Mouse (Mus musculus): ENCODE measurements around the gene Crk. TPM values are rescaled to one million over a fixed set of nuclear protein-coding genes. Genes with fewer than 3 reads are reported as not detected.
"Not testable (repeated sequence)": the region's sequence is repeated elsewhere in the genome, so short reads cannot be mapped to it uniquely, and the experiment has no call there.

The Crk gene
- polyA plus RNA-seq, 1 experiment from 2014 or later: 117 TPM

DNA sequence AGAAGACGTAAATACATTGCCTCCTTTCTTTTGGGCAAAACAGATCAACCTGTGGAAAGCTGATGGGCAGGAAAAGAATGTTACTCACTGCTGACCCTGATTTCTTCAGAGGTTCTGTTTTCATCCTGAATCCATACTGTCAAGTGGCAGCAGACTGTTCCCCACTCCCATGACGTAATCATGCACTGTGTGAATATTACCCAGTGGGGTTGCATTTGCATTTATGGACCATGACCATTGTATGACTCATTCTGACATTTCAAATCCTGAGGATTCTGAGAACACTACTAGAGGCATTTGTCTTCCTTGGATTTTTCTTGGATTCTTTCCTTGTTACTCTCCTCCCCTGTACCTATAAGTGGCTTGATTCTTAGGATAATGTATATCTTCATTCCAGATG lies 24.7 kb downstream of the Crk start:
- 91% methylated on average over 2 of the region's 2 CpGs for WGBS
- no peaks in the 10 kb centered on the region for H3K4me1 ChIP-seq
- no peaks in the 10 kb centered on the region for H3K27me3 ChIP-seq (replicated peaks)
- H3K9ac ChIP-seq: no peak overlapping the region
- no peak for ATAC-seq (replicated peaks)
- H3K4me3 ChIP-seq: no peak overlapping the region
- no peak overlapping the region for H3K4me2 ChIP-seq
- H3K27ac ChIP-seq: no peak overlapping the region
- H3K9me3 ChIP-seq: no peaks in the 10 kb centered on the region
- H3K36me3 ChIP-seq (replicated peaks): peaks cover 30% of the 10 kb centered on the region

DNA sequence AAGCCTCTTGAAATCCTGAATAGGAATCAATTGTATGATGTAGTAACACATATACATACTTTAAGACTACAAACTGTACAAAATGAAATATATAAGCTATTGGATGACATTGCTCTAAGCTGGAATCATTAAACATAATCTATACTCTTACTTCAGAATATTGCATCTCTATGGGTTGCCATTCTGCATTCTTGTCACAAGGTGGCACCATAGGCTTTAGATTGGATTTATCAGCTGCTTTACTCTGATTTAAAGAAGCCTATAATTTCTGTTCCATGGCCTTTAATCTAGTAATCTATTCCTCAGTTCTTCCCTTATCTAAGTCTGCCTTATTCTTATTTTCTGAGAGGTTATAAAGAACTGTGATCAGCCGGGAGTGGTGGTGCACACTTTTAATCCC lies 34.9 kb downstream of the Crk start:
- H3K4me1 ChIP-seq: no peaks in the 10 kb centered on the region
- ATAC-seq (replicated peaks): no peak
- no peak overlapping the region for H3K27ac ChIP-seq
- no peak overlapping the region for H3K9ac ChIP-seq
- H3K36me3 ChIP-seq (replicated peaks): no peaks in the 10 kb centered on the region
- 95% methylated on average over 1 of the region's 1 CpGs for WGBS
- H3K4me2 ChIP-seq: no peak overlapping the region
- no peak overlapping the region for H3K4me3 ChIP-seq
- no peaks in the 10 kb centered on the region for H3K9me3 ChIP-seq
- H3K27me3 ChIP-seq (replicated peaks): no peaks in the 10 kb centered on the region

DNA sequence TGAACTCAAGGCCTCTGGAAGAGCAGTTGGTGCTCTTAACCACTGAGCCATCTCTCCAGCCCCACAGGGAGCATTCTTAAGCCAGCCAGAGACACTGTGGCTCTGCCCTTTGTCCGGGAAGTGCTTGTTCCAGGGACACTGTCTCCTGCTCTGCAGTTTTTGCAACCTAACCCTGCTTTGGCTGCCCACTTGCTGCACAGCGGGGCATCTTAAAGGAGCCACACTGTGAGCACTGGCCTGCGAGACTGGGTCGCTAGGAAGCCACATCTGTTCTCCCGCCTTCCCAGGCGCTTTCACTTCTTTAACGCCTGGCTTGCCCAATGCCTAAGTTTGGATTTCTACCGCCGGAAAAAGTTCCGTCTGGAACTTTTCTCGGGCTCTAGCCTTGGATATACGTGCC lies 36.5 kb downstream of the Crk start:
- Histone ChIP-seq H3K27ac (no peak overlapping the region), H3K36me3 (replicated peaks) (no peaks in the 10 kb centered on the region), H3K9ac (no peak overlapping the region), H3K4me2 (no peak overlapping the region), H3K4me1 (no peaks in the 10 kb centered on the region), H3K27me3 (replicated peaks) (no peaks in the 10 kb centered on the region), H3K9me3 (no peaks in the 10 kb centered on the region), H3K4me3 (no peak overlapping the region)
- 22% methylated on average over 12 of the region's 12 CpGs for WGBS
- ATAC-seq (replicated peaks): no peak

GRCm38 (mm10) chr11:75716661-75717325 lies 37.7 kb downstream of the Crk start:
- WGBS: 79% methylated on average over 8 of the region's 8 CpGs
- no peaks in the 10 kb centered on the region for H3K9me3 ChIP-seq
- no peaks in the 10 kb centered on the region for H3K27me3 ChIP-seq (replicated peaks)
- H3K4me3 ChIP-seq: no peak overlapping the region
- no peak overlapping the region for H3K27ac ChIP-seq
- no peak for ATAC-seq (replicated peaks)
- H3K9ac ChIP-seq: no peak overlapping the region
- no peaks in the 10 kb centered on the region for H3K4me1 ChIP-seq
- H3K4me2 ChIP-seq: no peak overlapping the region
- no peaks in the 10 kb centered on the region for H3K36me3 ChIP-seq (replicated peaks)

DNA sequence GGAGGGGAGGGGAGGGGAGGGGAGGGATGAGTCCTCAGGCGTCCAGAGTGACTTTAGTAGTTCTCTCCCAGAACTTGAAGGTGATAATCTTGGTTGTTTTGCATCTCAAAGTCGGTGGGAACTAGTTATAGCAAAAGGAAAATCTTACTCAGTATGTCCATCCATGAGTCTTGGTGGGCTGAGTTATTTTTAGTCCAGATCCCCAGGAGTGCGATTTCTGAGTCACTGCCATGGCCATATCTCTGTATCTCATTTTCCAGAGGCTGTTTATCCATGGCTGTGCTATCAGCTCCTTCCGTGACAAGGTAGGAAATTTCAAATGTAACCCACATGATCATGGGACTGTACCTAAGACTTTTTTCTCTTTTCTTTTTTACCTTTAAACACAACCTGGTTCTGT lies 43.3 kb downstream of the Crk start:
- 66% methylated on average over 4 of the region's 4 CpGs for WGBS
- no peak for ATAC-seq (replicated peaks)
- Histone ChIP-seq H3K4me1 (no peaks in the 10 kb centered on the region), H3K9me3 (no peaks in the 10 kb centered on the region), H3K9ac (no peak overlapping the region), H3K36me3 (replicated peaks) (no peaks in the 10 kb centered on the region), H3K4me2 (no peak overlapping the region), H3K4me3 (no peak overlapping the region), H3K27me3 (replicated peaks) (no peaks in the 10 kb centered on the region), H3K27ac (no peak overlapping the region)

- Histone ChIP-seq H3K27ac (no peak overlapping the region), H3K27me3 (replicated peaks) (no peaks in the 10 kb centered on the region; the same call in 1 of the 2 replicates), H3K4me1 (peaks cover 11% of the 10 kb centered on the region), H3K4me2 (no peak overlapping the region), H3K9ac (no peak overlapping the region), H3K4me3 (no peak overlapping the region), H3K36me3 (replicated peaks) (no peaks in the 10 kb centered on the region), H3K9me3 (no peaks in the 10 kb centered on the region)
- WGBS: 84% methylated on average over 2 of the region's 2 CpGs
- ATAC-seq (replicated peaks): no peak
These were observed 48.1 kb downstream of the Crk start for GRCm38 (mm10) chr11:75727168-75727567.

- H3K27ac ChIP-seq; H3K9me3 ChIP-seq; ATAC-seq (replicated peaks); H3K27me3 ChIP-seq (replicated peaks); H3K36me3 ChIP-seq (replicated peaks); H3K9ac ChIP-seq; H3K4me3 ChIP-seq; H3K4me2 ChIP-seq: not testable (repeated sequence)
- peaks cover 13% of the 10 kb centered on the region for H3K4me1 ChIP-seq
- 94% methylated on average over 6 of the region's 6 CpGs for WGBS
These were observed 48.6 kb downstream of the Crk start for GRCm38 (mm10) chr11:75727659-75728058.

DNA sequence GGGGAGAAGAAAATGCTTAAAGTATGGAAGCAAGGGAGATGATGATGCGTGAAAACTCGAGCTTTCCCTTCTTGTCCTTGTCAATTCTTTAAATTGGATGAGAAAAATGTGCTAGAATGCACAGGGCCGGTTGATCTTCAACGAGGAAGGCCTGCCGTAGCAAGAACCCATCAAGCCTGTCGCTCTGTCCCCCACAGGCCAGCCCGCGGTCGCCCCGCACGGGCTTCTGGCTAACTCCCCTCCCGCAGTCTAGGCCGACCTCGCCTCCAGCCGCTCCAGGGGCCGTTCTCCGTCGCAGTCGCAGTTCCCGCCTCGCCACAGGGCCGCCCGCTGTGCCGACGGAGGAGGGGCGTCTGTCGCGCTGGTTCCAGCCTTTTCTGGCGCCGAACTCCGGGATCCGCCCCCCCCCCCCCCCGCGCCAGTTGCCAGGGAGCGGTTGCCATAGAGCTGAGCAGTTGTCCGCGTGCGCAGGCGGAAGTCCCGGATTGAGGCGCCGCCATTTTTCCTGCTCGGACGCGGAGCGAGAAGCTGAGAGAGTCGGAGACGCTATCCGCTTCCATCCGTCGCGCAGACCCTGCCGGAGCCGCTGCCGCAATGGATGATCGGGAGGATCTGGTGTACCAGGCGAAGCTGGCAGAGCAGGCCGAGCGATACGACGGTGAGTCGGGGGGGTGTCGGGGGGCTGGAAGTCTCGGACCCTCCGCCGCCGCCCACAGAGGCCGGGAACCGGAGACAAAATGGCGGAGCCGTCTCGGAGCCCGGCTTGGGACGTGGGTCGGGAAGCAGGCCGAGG lies 53.6 kb downstream of the Crk start, which contains the start of gene Ywhae:
Gene Ywhae (plus strand): TSS at position 436 of the 793 bp plus-strand sequence.
- peaks cover 40% of the 10 kb centered on the region for H3K4me1 ChIP-seq
- peak; percentile 94 for ATAC-seq (replicated peaks)
- under 1% methylated on average over 74 of the region's 76 CpGs for WGBS
- H3K4me2 ChIP-seq: peak within 1 kb of the TSS; percentile 75
- peak within 1 kb of the TSS; percentile 100 for H3K9ac ChIP-seq
- H3K27me3 ChIP-seq (replicated peaks): no peaks in the 10 kb centered on the region; the same call in 1 of the 2 replicates
- H3K36me3 ChIP-seq (replicated peaks): no peaks in the 10 kb centered on the region
- H3K27ac ChIP-seq: peak within 1 kb of the TSS; percentile 100
- peak within 1 kb of the TSS; percentile 95 for H3K4me3 ChIP-seq
- no peaks in the 10 kb centered on the region for H3K9me3 ChIP-seq

DNA sequence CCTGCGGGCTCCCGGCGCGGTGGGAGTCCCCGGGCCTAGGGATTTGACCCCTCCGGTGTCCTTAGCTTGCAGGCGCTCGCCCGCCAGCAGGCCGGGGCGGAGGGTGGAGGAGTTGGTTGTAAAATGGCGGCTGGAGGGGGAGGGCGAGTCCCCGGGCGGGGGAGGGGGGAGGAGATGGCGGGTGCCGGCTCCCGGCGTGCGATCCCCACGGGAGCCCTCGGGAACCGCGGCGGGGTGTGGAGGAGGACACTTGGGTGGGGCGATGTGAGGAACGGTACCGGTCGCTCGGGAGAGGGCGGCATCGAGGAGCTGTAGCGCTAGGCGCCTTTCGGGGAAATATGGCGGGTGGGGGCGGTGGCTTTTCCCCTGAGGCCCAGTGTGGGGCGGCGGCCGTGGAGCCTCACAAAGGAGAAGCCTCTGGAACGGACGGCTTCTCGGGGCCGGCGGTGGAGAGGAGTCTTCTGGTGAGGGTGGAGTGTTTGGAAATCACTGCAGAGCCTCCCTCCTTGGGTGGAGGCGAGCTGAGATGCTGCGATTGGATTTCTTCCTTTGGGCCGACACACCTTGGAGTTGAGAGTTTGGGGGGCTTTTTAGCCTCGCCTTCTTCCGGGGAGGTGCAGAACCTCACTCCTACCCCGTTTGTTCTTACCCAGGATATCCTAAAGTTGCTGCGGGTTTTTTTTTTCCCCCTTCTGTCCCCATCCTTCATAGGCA lies 54.3 kb downstream of the Crk start:
- peak overlapping the region; percentile 75 for H3K4me2 ChIP-seq
- peak; percentile 65 for ATAC-seq (replicated peaks)
- H3K27ac ChIP-seq: peak overlapping the region; percentile 100
- under 1% methylated on average over 46 of the region's 52 CpGs for WGBS
- H3K9ac ChIP-seq: peak overlapping the region; percentile 100
- peak overlapping the region; percentile 95 for H3K4me3 ChIP-seq
- H3K9me3 ChIP-seq: no peaks in the 10 kb centered on the region
- H3K4me1 ChIP-seq: peaks cover 43% of the 10 kb centered on the region
- no peaks in the 10 kb centered on the region for H3K36me3 ChIP-seq (replicated peaks)
- H3K27me3 ChIP-seq (replicated peaks): no peaks in the 10 kb centered on the region

- Histone ChIP-seq H3K4me1 (peaks cover 55% of the 10 kb centered on the region), H3K27ac (no peak overlapping the region), H3K4me2 (peak overlapping the region; percentile 75), H3K4me3 (peak overlapping the region; percentile 95), H3K9me3 (no peaks in the 10 kb centered on the region), H3K9ac (0 out of 2 replicates have a peak overlapping the region, but pooled peaks have one; percentile 17), H3K36me3 (replicated peaks) (no peaks in the 10 kb centered on the region), H3K27me3 (replicated peaks) (no peaks in the 10 kb centered on the region)
- no peak for ATAC-seq (replicated peaks)
- WGBS: 75% methylated on average over 5 of the region's 5 CpGs
These were observed 56.6 kb downstream of the Crk start for GRCm38 (mm10) chr11:75735462-75736252.

- H3K4me1 ChIP-seq: peaks cover 59% of the 10 kb centered on the region
These were observed 57.9 kb downstream of the Crk start for GRCm38 (mm10) chr11:75736978-75737377.

More at GRCm38 (mm10) chr11:75736978-75737377, 57.9 kb downstream of the Crk start:
- Histone ChIP-seq H3K4me2 (peak overlapping the region; percentile 75), H3K36me3 (replicated peaks) (no peaks in the 10 kb centered on the region), H3K27ac (no peak overlapping the region), H3K9ac (0 out of 2 replicates have a peak overlapping the region, but pooled peaks have one; percentile 12), H3K27me3 (replicated peaks) (no peaks in the 10 kb centered on the region), H3K9me3 (no peaks in the 10 kb centered on the region), H3K4me3 (no peak overlapping the region)
- no peak for ATAC-seq (replicated peaks)
- WGBS: 59% methylated on average over 3 of the region's 3 CpGs

Data from midbrain, embryonic 15.5 days (tissue).